Mouse (Mus musculus) cerebellum, adult 8-10 months (tissue): ENCODE measurements around the gene Slc8a3.

Source experiments
- DNase-seq: peaks from one replicate; pipeline ENCODE4 v3.0.0; 2022

The Slc8a3 gene

DNA sequence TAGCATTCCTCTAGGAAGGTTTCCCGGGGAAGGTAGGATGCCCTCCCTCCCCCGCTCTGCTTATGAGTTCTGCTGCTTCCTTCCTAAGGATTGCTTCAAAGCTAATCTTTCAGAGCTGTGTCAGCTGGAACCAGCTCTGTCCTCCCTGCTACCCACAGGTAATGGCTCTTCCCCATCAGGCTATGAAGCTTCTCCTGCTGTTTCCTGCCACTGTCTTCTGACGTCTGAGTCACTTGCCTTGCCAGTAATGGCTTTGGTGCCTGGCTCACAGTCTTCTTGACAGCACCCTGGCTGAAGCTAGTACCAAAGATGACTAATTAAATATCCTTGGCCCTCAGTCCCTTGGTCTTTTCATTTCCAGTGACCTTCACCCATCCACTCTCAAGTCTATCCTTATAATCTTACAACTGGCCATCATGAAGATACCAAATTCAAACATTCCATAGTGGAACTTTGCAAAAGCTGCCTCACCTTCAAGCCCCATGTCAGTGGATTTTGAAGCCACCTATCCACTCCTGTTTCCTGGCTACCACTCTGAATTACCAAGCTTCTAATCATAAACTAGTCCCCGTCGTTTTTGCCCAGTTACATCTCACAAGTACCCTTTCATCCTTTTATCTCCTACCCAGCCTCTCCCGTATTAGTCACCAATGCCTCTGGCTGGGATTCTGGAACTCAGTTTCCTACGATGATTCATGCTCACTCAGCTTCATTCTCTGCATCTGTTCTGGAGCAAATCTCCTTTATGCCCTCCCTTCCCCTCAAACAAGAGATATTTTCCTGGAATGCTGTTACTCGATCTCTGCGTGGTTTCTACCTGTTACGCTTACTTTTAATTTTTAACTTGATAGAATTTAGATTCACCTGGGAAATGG, 97.3 kb downstream of the Slc8a3 start:
- DNase-seq: no peak

- DNase-seq: no peak
Measured at GRCm38 (mm10) chr12:81233746-81234380, 99.1 kb downstream of the Slc8a3 start.

DNA sequence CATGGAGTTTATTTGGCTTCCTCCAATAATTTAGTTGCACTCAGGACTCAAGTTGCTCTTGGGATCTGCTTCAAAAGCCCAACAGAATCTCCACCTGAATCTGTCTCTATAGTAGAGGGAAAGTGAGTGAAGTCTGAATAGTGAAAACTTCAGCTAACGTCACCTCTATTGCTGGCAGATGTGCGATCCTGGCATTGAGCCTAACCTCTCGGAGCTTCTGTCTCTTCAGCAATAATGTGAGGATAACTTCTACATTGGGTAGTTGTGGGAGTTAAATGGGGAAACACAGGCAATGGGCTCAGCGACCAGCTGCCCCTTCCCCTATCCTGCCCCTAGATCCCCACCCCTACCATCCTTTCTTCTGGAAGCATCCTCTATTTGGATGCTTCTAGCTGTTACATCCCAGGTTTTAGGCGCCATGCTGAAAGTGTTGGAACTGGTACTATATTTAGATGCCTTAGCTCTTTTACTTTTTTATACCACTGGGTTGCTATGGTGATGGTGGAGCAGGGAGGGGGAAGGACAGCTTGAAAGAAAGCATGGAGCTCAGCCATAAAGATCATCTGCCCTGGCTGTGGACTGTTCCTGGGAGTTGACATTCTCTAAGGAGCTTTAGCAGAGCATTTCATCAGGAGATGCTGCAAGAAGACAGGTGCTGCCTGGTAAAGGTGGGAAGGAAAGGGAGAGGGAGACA, 105.1 kb downstream of the Slc8a3 start:
- peak; percentile 44 for DNase-seq

- no peak for DNase-seq
Measured at GRCm38 (mm10) chr12:81226590-81226989, 106.4 kb downstream of the Slc8a3 start.

DNA sequence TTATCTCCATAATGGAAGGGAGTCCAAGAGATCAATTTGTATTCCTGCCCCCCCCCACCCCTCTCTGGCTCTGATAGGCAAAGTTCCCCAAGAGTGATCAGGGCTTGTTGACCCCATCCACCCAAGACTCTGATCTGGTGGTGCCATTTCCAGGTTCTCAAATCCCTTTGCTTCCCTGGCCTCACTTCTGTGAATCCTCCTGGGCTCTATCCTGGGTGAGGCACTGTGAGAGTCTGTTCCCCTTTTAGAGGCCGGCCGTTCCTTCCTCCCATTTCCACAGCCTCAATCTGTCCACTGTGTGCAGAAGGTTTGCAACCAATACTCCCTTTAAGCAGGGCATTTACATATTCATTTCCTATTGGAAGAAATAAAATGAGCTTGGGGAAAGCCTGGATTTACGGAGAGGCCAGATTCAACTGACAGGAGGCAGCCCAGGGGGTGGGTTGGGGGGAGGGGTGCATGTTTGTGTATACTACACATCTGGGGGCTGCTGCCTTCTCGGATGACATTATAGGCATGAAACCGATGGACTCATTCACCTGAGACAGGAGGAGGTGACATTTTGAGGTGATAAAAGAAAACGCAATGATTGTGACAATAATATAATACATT, 106.9 kb downstream of the Slc8a3 start:
- DNase-seq: no peak

GRCm38 (mm10) chr12:81224843-81225242, 108.1 kb downstream of the Slc8a3 start:
- DNase-seq: no peak

GRCm38 (mm10) chr12:81223276-81223675, 109.7 kb downstream of the Slc8a3 start:
- DNase-seq: no peak

DNA sequence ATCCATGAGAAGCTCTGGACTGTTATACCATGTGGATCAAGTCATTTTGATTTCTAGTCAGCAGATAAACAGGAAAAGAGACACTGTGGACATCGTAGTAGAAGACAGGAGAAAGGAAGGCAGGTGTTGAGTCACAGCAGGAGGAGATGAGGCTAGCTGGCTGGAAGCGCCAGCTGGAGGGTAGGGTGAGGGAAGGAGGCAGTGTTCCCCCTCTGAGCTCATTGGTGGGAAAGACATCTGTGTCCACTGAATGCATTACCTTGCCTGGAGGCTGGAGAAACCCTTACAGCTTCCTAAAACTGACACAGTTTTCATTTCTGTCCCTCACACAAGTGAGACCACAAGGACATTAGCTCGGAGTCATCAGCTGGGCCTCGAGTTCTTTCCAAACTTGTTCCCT, 113.6 kb downstream of the Slc8a3 start:
- no peak for DNase-seq

- DNase-seq: no peak
Measured at GRCm38 (mm10) chr12:81208559-81208958, 124.4 kb downstream of the Slc8a3 start.

DNA sequence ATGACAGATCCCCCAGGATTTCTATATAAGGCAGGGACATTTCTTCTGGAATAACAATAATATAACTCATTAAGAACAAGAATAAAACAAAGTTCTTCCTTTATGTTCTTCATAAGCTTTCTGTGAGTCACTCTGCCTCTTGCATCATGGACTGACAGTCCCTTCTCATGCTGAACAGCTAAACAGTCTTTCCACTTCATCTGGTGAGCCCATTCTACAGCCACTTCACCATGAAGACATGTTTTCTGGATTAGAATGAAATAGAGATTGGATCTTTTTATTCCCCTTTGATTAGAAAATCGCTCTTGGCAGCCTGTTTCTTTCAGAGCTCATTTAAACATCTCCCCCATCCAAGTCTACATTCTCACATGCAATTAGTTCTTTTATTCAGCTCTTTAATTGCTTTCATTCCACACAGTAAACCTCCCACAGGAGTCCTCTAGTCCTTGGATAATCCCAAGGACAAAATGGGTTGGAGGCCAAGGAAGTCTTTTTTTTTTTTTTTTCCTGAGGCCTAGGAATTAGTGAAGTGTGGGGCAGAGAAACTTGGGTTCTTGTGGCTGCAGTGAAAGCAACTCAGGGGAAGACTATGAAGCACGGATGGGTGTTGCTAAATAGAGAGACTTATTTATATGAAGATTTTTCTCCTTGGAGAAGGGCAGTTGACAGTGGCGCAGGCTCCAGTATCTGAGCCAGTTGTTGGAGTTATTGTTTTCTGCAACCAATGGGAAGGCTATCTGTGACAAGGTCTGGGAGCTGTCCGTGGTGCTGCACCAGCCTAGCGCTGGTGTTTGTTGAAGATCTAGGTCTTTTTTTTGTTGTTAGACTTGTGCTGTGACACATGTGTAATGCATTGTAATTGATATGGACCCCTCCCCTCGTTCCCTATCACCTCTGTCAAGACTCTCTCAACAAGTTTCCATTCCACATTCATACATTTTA, 127.1 kb downstream of the Slc8a3 start:
- DNase-seq: no peak

DNA sequence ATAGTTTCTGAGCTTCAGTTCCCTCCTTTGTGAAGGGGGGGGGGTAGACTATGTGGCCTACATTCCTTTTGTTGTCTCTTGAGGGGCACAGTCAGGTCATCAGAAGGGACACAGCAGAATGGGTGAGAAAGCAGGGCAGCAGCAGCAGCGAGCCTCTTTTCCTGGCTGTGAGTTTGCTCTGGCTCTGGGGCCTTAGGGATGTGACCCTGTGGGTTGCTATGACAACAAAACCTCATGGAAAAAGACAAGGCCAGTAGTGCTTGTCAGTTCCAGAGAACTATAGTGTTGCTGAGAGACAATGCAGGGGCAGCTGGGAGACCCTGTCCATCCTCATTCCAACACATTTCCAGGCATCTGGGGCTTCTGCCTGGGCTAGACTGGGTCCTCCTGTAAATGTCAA, 129.8 kb downstream of the Slc8a3 start:
- DNase-seq: no peak

DNA sequence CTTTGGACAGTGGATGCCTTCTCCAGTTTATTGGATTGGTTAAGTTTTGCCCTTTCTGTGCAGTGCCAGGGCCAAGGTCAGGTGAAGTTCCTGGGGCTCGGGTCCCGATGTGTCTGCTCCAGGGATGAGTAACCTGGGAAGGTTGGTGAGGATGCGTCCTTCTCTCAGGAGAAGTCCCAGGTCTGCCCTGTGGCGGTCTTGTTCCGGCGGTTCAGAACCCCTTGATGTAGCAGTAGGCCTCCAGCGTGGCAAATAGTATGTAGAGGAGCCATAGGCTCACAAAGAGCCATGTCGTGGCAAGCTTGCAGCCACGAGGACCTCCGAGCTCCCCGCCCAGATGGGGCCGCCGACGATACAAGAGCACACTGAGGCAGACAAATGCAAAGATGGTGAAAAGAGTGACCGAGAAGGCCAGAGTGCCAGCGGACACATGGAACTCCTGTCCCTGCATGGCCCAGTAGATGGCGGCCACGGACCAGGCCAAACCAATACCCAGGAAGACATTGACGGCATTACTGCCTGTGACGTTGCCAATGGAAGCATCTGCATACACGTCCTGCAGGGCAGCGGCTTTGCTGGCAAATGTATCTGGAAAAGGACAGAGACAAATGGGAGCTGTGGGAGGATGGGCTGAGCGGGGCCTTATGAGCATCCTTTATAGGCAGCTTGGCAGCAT, 133.6 kb downstream of the Slc8a3 start:
- DNase-seq: peak; percentile 88

DNA sequence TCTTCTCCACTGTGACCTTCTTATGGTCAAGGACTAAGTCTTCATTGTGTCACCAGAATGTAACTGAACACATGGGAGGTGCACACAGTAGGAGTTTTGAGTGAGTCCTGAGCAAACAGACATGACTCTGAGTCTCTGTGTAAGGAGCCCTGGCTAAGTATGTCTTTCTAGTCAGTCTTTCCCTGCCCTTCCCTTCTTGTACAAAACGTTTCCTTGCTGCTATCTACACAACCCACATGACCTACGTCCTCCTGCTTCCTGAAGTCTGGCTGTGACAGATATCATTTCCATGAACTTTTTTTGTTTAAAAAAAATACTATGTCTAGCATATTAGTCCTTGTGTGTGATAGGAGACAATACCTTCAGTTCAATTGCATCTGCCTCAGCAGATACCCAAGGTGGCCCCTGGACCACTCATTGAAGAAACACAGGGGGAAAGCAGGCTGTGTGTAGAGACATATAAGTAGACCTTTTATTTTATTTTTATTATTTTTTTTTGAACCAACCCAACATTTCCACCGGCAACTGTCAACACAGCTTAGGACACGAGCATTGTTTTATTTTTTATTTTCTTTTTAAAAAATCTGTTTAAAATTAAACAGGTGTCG, 135.4 kb downstream of the Slc8a3 start:
- no peak for DNase-seq

DNA sequence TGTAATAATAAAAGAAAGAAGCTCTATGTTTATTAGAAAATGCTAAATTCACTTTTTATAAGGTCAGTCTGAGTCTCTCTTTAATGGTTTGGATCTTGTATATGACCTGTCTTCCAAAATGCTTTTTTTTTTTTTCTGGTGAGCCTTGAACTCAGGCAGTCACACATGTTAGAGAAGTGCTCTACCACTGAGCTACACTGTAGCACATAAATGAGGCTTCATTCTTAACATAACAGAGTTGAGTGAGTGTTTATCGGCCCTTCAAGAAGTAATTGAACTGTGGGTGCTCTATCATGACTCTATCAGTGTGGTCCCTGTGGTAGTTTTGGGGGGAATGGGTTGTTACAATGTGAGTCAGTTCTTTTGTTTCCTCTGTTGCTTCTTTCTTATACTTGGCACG, 139.0 kb downstream of the Slc8a3 start:
- no peak for DNase-seq

DNA sequence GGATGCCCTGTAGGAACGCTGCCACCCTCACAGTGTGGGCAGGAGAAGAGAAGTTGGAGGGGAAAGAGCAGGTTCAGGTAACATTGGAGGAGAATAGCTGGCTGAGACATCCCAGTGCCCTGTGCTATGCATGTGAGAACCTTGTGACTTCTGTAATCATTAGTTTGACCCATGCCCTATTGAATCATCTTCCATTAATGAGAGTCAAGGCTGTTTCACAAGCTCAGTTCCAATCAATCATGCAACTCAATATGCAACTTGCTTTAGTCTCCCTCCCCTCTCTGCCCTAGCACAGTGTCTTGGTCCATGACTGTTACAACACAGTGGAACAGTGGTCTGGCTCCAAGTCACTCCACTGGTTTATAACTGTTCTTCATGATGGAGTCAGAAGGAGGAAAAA, 143.3 kb downstream of the Slc8a3 start:
- no peak for DNase-seq

- no peak for DNase-seq
Measured at GRCm38 (mm10) chr12:81188996-81189395, 144.0 kb downstream of the Slc8a3 start.

DNA sequence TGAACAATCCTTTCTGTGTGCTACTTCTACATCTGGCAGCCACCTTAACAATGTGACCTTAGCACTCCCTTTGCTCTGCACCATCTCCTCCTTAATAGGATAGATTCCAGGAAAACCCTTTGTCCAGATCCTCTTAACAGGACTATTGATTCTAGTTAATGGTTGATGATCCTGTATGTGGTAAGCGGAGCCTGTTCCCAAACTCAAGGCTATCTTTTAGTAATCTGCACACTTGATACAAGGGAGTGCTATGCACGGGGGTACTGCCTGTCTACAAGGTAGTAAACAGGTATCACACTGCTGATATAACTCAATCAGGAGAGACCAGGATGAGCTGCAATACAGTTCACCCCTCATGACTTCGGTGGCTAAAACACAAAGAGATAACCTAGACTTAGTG, 144.6 kb downstream of the Slc8a3 start:
- DNase-seq: no peak

DNA sequence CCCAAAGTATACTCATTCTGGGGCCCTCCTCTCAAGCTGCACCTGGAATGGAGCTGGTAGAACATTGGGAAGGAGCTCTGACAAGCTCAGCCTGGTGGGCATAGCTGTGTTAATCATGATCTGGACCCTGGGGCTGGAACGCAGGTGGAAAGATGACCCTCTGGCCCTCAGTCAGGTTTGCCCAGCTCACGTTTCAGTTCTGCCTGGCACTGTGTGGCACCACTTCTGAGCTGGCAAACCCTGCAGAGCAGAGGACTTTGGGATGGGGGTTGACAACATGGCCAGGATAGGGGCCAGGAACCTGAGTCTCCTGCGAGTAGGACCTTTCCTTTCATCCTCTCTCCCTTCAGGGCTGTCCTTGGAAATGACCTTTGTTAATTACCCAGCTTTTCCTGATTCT, 146.3 kb downstream of the Slc8a3 start:
- DNase-seq: no peak

GRCm38 (mm10) chr12:81186081-81186480, 146.9 kb downstream of the Slc8a3 start:
- no peak for DNase-seq

- DNase-seq: no peak
Measured at GRCm38 (mm10) chr12:81184967-81185366, 148.0 kb downstream of the Slc8a3 start.

DNA sequence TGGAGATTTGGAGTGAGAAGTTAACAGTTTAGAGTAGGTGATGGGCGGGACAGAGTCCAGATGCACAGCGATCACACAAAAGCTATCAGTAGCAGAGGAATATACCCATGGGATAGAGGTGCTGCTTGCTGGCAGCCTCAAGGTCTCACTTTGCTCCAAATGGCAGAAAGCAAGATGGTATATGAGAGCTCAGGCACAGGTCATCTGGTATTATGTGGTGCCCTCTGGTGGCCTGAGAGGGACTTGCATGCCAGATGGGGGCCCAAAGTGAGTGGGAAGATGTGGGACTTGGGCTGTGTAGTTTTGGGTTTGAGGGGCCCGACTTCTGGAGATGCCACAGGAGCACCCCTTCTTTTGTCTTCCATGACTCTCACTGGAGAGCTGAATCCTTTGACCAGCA, 150.9 kb downstream of the Slc8a3 start:
- peak; percentile 70 for DNase-seq
